Mouse (Mus musculus) liver, adult (tissue): ENCODE results near the gene Gm20388.

Experiments used
- GATA4 ChIP-seq: IDR thresholded peaks from 2 replicates; pipeline ENCODE4 v1.6.1; 2014; ENCODE audit warnings: mild to moderate bottlenecking, low read length; ENCODE audit not compliant: insufficient replicate concordance

Gm20388 gene

GRCm38 (mm10) chr8:121344486-121344885 is 1433.8 kb downstream of the Gm20388 start:
- TF ChIP-seq GATA4 = no peak

GRCm38 (mm10) chr8:121346175-121346574 is 1435.5 kb downstream of the Gm20388 start:
- TF ChIP-seq GATA4 = no peak

- TF ChIP-seq GATA4 = no peak
Observed at GRCm38 (mm10) chr8:121346862-121347261, 1436.2 kb downstream of the Gm20388 start.

DNA sequence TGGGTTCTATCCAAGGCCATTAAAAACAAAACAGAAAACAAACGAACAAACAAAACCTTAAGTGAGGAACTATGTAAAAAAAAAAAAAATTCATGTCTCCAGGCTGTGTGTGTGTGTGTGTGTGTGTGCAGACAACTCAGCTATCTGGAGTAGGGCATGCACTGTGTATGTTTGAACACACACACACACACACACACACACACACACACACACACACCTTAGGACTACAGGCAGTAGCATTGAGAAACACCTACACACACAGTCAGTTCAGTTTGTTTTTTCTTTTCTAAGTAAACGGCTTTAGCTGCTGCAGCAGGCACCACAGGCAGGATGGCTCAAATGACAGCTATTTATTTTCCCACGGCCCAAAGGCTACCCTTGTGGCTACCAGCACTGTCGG is 1438.4 kb downstream of the Gm20388 start:
- no peak for TF ChIP-seq GATA4

GRCm38 (mm10) chr8:121350803-121351202 is 1440.2 kb downstream of the Gm20388 start:
- TF ChIP-seq GATA4 = no peak

DNA sequence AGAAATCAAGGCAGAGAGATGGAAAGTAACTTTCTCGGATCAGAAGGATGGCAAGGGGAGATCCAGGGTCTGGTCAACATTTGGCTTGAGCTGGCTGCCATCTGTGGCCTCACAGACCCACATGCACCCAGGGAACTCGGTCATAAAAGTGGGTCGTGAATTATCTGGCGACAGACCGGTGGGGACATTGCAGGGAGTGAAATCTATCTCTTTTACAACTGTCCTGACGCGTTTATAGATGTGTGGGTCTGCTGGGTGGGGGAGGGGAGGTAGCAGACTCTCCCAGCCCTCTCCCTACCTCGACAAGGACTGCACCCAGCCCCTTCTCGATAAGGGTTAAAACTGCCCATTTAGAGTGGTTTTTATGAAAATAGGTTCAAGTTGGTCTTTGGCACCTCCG is 1444.2 kb downstream of the Gm20388 start:
- no peak for TF ChIP-seq GATA4

DNA sequence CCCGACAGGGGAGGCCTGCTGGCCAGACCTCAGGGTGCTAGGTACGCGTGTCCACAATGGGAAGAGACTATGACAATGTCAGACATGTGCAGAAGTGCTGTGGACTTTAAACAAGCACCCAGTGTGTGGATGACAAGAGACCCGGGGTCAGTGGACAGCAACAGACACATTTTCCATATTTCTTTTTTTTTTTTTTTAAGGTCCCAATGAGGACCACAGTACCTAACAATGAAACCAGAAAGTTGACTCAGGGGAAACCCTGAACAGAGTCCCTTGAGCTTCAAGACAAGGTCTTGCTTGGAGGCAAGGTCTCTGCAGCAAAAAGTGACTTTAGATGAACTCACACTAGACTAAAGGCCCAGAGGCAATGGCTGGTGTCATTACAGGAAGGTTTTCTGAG is 1446.8 kb downstream of the Gm20388 start:
- TF ChIP-seq GATA4 = no peak

- TF ChIP-seq GATA4 = no peak
Observed at GRCm38 (mm10) chr8:121358609-121359008, 1448.0 kb downstream of the Gm20388 start.

- no peak for TF ChIP-seq GATA4
Observed at GRCm38 (mm10) chr8:121359131-121359981, 1448.7 kb downstream of the Gm20388 start.

GRCm38 (mm10) chr8:121360001-121360400 is 1449.4 kb downstream of the Gm20388 start:
- no peak for TF ChIP-seq GATA4

DNA sequence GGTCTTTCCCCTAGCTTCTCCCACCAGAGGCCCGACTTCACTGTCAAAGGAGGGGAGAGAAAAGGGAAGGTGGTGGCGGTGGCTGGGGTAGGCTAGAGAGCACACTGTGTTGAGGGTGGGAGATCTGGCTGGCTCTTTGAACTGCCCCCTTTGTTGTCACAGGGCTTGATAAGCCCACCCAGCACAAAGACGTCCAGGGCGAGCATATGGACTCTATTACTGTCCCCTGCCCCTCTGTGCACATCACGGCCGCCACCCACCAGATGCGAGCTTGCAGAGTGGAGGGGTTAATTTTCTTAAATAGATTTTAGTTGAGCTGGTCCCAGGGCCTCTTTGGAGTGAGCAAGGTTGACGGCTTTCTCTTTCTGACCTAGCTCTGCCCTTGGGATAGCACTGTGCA is 1450.5 kb downstream of the Gm20388 start:
- TF ChIP-seq GATA4 = no peak

DNA sequence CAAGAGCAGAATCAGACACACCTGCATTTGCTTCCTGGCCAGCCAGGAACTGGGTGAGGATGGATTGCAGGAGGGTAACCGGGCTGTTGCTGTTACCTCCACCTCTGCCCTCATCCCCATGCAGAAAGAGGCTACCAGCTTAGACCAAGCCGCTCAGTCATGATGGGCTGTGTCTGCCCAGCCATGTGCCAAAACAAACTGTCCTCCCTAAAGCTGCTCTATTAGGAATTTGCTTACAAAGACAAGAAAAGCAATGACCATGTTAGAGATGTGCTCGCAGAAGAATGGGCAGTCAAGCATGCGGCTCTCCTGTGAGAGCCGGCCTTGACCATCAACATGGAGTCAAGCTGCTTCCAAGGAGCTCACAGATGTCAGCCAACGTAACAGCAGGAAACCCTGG is 1454.0 kb downstream of the Gm20388 start:
- no peak for TF ChIP-seq GATA4

- no peak for TF ChIP-seq GATA4
Observed at GRCm38 (mm10) chr8:121365150-121365549, 1454.5 kb downstream of the Gm20388 start.

DNA sequence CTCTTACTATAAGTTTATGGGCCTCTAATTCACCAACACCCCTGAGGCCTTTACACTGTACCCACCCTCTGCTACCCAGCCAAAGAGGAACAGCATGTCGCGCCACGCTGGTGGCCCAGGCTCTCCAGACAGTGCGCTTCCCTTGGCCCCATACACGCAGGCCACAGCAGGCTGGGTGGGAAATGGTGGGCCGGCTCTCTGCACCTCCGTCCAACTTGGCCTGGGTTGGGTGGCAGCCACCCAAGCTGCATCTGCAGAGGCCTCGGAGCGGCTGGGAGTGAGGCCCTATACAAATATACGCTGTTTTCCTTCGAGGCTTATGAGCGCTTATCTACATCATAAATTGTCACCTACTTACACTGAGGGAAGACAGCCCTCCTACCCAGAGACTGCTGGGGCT is 1456.0 kb downstream of the Gm20388 start:
- no peak for TF ChIP-seq GATA4

DNA sequence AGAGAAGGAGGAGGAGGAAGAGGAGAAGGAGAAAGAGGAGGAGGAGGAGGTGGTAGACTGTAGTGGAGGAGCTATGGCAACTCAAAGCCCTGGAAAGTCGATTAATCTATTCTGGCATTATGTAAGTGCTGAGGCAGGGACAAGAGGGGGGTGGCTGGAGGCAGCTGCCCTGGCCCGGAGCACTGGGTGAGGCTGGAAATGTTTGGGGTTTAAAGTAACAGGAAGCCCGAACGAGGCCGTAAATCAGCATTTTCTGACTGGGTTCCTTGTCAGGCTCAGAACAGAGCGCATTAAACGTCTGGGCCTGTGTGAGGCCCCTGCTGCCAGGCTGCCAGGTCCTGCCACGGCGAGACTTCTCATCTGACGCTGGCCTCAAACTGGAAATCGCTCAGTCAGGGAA is 1458.2 kb downstream of the Gm20388 start:
- TF ChIP-seq GATA4 = no peak

- TF ChIP-seq GATA4 = no peak
Observed at GRCm38 (mm10) chr8:121369378-121369777, 1458.7 kb downstream of the Gm20388 start.

DNA sequence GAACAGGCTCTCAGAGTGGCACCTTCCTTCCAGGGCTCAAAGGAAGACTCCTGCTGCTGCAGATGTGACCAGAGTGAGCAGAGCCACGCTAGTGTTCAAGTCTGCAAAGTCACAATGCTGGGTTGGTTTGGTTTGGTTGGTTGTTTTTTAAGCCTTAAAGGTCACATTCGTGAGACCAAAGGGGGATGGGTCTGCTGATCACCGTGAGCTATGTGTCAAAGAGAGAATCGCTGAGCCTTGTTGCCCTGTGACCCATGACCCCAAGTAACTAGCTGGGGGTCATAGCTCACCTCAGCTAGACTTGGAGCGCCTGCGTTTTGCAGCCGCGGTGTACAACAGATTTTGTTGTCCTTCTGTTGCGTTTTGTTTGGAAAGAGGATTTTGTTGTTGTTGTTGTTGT is 1460.6 kb downstream of the Gm20388 start:
- no peak for TF ChIP-seq GATA4
